Mouse (Mus musculus) liver, embryonic 14.5 days (tissue): Measurements from ENCODE around the gene Onecut1.

ENCODE experiments used
- CTCF ChIP-seq: IDR thresholded peaks from 2 replicates; pipeline ENCODE4 v1.5.1; 2016; ENCODE audit warnings: antibody characterized with exemption, low read depth, control low read depth
- EP300 ChIP-seq: IDR thresholded peaks from 2 replicates; pipeline ENCODE4 v1.6.1; 2016; ENCODE audit warnings: antibody characterized with exemption, low read depth

- TF ChIP-seq CTCF (no peak), EP300 (no peak)
Observed at GRCm38 (mm10) chr9:74861561-74861980, at the start of gene Onecut1.
